Mouse (Mus musculus): ENCODE data around the gene Dtx4.

GRCm38 (mm10) chr19:12418312-12418711, 82.9 kb downstream of the Dtx4 start:
- TF ChIP-seq CTCF (IDR thresholded peaks at IDR 0.05; ENCODE audit: insufficient read depth, low read length) (no peak), POLR2A (IDR thresholded peaks at IDR 0.05; ENCODE audit: borderline replicate concordance, extremely low read depth, low read depth, low read length) (no peak)
